Mouse (Mus musculus) lung, adult 2 months (tissue): ENCODE measurements around the gene 1110059E24Rik.

ENCODE experiments used
- CTCF ChIP-seq: fragments of 200-500 bp; IDR thresholded peaks from 2 replicates; pipeline ENCODE4 v1.5.1; 2011; ENCODE audit warnings: mild to moderate bottlenecking, low read length, control low read depth; ENCODE audit not compliant: insufficient read depth
- POLR2A ChIP-seq: fragments of 200-500 bp; IDR thresholded peaks from 2 replicates; pipeline ENCODE4 v1.6.1; 2011; ENCODE audit warnings: low read depth, mild to moderate bottlenecking, control low read depth, low read length, borderline replicate concordance; ENCODE audit errors: extremely low read depth

DNA sequence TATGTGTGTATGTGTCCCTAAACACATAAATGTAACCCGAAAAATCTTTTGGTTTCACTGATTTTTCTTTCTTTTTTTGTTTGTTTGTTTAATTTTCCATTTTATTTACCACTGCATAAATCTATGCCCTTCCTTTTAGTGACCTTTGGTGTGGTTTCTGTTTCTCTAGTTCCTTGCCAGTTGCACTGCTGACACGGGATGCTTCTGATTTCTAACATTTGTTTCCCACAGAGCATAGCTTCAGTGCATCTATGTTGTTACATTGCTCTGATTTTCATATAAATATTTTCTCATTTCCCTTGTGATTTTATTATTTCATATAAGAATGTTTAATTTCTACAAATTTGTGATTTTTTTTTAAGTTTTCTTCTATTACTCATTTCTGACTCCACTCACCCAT lies 17.4 kb downstream of the 1110059E24Rik start:
- no peak for TF ChIP-seq CTCF
- no peak for TF ChIP-seq POLR2A
